Mouse (Mus musculus): ENCODE data around the gene Far2. TPM values are rescaled to one million over a fixed set of nuclear protein-coding genes. Genes with fewer than 3 reads are reported as not detected.
"Not testable (repeated sequence)": the region's sequence is repeated elsewhere in the genome, so short reads cannot be mapped to it uniquely, and the experiment has no call there.

Gene Far2
- total RNA-seq, 1 experiment from 2014 or later = 5.9 TPM

DNA sequence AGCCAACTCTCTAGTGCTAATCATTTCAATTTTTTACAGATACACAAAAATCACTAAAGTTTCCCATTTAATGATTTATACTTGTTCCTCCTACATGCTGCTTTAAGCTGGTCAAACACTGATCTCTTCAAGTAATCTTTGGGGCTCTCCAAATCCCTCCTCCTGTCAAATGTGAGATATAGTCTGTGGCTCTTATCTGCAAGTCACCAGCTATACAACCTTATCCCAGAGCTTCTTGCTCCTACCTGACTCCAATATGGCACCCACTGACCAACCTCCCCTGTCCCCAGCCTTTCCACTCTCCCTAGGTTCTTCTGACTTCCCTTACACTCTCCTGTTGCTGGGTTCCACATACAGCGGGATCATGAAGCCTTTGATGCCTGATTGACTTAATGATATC lies 70.6 kb downstream of the Far2 start:
- no peak for DNase-seq

DNA sequence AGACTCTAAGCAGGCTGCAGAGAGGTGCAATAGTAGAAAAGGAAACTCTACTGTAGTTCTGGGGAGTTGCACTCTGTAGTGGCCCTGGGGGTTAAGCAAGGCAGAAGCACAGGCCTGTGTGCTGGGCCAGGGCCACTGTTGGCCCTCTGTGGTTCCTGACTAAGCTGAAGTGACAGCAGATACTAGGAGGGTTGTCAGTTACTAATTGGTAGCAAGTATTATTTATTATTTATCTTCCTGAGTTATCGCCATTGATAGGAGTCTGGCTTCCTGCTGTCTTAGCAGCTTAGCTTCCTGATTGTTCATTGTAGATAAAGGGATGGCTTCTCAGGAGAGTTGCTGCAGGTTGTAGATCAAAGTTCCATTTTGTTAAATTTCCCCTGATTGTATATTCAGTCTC lies 73.6 kb downstream of the Far2 start:
- DNase-seq = no peak

DNA sequence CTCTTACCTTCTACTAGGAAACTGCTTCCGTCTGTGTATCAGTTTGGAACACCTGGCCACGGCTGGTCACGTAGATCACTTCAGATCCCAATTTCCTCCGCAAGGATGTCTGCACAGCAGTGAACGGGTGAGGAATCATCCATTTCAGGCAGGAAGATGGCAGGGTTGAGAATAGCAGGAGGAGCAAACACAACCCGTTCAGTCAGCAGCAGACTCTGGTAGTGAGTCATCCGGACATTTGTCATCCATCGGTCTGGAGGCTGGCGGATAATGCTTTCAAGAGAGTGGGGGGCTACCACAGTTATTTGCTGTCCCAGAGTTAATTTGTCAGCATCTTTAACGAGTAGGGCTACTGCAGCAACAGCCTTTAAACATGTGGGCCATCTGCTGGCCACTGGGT lies 79.8 kb downstream of the Far2 start:
- DNase-seq = not testable (repeated sequence)

DNA sequence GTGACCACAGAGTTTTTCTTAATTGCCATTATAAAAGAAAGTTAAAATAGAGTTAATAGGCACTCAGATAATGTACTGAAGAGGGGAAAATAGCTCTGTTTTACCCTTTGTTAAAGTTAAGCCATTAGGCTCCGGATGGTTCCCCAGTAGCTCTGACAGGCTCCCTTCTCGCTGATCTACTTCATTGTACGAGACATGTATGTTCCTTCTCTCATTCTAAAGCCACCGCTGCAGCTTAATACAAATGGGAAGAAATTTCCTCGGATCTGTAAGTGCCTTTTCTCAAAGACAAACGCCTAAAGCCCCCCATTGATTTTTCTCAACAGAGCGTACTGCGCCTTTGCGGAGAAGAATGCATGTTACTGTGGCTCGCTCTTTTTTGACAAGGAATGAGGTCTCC lies 85.3 kb downstream of the Far2 start:
- no peak for DNase-seq

DNA sequence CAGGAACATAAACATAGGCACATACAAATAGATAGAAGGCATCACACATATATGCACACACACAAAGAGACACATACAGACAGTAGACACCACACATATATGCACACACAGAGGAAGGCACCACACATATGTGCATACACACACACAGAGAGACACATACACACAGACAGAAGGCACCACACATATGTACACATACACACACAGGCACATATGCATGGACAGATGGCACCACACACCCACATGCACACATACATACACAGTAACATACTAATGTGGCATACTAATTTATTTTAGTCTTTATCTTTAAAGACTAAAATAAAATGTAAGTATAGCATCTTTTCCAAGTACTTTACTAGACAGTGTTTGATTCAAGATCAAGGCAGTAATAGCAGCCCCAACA lies 86.5 kb downstream of the Far2 start:
- no peak for DNase-seq

DNA sequence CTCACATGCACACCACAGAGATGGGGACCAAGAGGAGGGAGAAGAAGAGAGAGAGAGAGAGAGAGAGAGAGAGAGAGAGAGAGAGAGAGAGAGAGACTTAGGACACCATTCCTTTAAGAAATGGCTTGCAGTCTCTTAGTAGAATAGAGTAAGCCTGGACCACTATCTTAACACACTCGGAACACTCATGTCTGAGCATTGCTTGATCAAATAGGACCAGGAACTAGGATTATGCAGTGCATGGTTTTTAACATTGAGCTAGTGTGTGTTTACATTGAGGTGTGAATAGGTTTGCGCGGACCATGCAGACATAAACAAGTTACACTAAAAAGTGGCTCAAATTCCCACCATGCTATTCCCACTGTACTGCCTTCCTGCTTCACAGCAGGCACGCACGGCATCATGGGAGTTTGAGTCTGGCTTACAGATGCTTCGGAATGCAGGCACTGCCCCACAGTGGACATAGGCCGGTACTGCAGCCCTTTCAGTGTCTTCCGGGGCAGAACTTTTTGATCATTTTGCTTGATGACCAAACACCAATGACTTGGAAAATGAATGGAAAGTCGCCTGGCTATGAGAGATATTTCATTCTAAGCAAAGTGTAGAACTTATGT lies 88.8 kb downstream of the Far2 start:
- peak; percentile 79 for DNase-seq

DNA sequence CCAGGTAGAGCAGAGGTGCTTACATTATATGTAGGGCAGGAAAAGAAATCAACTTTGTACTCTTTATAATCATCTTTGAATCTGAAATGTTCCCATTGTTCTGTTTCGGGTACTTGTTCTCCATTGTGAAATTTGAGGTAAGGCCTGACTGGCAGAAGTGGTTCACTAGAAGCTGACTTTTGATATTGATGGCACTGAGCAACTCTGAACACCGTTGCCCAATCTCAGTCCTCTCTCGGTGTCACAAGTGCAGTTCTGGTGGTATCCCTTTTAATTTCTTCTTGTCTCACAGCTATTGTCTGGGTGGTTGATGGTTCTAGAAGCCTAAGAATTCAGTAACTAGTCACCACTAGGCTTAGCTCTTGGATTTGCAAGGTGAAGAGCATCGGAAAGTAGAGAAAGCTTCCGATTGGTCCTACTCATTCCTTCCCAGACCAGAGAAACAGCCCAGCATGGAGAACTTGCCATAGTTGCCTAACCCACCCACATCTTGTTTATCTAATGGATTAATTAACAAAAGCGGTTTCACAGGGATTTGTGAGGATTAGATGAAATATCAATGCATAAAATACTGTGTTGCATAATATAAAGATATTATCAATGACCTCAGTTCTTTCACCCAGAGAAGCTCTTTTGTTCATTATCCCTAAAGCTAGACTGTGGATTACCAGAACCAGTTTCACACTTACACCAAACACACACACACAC lies 92.4 kb downstream of the Far2 start:
- DNase-seq = no peak

DNA sequence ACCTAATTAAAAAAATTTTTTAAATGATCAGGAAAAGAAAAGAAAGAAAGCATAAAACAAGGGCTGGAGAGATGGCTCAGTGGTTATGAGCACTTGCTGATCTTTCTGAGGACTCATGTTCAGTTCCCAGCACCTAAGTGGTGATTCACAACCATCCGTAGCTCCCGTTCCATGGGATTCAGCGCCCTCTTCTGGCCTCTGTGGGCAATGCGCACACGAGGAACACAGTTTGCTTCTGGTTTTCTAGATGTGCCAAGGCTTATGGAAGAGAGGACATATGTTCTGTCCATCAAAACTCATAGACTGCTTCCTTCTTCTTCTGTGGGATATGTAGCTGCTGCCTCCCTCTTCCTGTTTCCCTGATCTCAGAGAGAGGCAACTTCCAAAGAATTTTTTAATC lies 94.8 kb downstream of the Far2 start:
- no peak for DNase-seq

DNA sequence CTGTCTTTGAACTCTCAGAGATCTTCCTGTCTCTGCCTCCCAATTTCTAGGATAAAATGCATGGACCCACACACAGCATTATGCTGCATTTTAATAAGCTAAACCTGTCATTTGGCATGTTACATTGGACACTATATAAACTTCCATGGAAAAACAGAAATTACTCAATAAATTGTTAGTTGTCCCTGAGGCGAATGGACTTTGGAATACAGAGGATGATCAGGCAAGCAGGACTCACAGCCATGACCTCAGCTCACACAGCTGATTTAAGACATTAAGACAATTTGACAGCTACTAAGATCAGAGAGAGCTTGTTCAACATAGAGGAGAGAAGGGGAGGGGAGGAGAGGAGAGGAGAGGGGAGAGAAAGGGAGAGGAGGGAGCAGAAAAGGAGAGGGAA lies 95.4 kb downstream of the Far2 start:
- no peak for DNase-seq

DNA sequence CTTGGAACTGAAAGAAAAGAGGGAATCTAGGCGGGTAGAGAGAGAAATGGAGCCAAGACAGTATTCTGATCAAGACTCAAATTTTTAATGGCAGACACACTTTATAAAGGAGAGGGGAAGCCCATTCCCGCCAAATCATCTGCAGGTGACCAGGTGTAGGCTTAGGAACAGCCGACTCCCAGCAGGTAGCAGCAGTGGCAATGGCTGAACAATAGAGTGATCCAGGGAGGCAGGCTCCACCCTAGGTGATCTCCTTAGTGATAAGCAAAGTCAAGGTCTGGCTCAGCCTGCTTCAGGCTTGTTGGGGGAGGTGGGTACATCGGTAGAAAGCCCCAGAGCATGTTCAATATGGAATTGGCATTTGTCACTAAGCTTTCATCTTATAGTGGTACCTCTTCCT lies 105.2 kb downstream of the Far2 start:
- not testable (repeated sequence) for DNase-seq

DNA sequence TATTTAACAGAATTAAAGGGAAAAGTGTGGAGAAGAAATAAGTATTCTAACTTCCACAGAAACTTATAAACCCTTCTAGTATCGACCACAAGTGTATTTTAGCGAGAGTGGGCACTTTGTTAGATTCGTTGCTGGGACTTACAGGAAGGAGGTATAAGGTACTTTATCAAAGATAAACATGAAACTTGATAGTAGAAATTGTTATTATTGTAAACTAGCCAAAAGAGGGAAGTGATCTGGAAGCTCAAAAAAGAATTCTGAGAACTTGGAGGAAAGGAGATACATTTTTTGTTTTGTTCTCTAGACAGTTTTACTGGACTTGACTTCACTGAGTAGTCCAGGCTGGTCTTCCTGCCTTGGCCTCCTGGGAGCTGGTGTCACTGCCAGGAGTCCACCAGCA lies 125.8 kb downstream of the Far2 start:
- DNase-seq = no peak

DNA sequence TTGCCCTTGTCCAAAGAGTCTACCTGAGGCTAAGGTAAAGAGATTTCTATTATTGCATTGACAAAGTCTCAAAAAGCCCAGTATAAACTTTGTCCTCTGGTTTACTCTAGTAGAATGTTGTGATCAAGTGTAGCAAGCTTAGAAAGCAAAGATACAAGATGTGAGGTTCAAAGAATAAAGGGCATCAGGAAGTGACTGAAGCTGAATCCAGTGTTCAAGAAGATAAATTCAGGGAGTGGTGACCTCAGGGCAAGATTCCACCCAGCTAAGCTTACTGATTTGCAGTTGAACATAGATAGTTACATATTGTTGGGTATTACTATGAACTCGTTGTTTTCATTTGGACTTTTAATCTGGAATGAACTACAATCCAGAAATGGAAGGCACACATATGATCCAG lies 138.6 kb downstream of the Far2 start:
- DNase-seq = no peak

DNA sequence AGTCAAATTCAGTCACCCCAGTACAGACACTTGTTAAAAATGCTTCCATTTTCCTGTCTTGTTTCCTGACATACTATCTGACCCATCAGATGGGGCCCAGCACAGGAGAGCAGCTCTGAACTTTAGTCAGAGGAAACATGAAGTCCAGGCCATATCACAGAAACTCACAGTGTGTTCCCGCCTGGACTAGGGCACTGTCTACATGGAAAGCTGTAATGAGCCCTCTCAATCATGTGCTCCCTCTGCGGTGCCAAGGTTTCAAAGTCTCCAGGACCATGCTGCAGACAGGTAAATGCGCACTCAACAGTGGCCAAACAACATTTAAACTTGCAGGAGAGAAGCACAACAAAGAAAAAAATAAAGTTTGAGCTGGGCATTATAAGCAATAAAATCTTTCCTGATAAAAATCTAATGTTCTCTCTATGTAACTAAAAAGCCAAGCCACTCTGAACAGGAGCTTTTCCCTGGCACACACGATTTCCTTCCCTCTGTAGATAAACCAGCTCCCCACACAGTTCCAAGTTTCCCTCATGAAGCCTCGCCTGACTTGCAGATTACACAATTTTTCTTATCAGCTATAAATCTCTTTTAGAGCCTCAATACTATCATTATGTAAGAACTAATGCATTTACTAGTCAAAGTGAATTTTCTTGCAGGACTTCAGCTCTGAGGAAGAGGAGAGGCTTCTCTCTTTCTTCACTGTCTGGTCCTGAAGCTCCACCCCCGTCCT lies 147.1 kb downstream of the Far2 start:
- DNase-seq = no peak

DNA sequence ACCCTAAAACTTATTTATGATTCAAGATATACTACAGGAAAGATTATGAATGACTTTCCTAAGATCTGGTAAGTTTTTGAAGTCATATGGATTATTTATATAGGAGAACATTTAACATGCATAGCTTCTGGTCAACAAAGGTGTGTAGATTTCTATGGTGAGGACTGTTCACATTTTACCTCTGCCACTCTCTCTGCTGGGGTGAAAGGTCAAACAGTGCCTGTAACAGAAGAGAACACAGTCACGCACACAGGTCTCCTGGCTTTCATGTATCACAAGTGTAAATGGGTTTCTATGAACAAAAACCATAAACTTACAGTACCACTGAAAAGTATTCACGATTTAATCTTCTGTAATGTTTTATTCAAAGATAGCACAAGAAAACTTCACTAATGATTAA lies 152.1 kb downstream of the Far2 start:
- no peak for DNase-seq

DNA sequence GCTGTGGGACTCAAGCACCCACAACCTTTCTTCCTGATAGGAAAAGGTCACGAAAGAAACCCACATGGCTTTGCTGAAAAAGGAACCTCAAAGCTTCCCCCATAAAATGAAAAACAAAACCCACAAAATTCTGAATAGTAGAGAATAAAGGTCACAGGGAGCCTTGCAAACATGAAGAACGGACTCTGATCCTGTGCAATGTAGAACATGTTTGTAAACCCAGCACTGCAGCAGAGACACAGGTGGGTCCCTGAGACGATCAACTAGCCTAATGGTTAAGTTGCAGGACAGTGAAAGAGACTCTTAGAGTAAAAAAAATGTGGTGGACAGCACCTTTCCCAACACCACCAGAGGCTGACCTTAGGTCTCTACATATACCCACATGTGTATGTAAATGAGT lies 152.7 kb downstream of the Far2 start:
- DNase-seq = no peak

DNA sequence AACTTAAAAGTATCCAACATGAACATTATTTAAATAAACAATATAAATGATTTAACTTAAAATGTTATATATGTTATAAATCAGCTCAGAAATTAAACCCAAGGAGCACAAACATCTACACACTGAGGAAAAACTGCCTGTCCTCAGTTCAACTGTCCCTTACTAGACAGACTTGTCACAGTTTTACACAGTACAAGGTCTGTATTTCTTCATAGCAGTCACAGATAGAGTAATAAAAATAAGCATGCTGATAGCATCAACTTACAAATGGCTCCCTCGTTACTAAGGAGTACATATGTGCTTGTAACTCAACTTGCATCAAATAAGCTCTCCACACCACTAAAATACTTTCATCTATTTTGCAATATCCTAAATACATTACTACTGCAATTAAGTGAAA lies 158.1 kb downstream of the Far2 start:
- DNase-seq = no peak

DNA sequence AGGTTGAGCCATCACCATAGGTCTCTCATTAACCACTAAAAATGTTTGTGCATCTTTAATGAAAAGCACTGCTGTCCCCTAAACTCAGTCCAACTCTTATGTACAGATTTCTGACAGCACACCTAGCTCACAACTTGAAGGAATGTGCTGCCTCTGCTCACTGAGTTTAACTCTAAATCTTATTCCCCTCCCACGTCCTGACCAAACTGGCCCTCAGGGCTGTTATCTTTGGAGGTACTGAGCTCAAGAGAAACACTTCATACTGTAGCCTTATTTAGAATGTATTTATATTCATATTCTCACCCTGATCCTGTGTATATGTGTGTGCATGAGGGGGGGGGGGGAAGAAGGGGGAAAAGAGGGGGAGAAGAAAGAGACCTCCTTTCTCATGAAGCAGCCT lies 160.5 kb downstream of the Far2 start:
- DNase-seq = no peak

DNA sequence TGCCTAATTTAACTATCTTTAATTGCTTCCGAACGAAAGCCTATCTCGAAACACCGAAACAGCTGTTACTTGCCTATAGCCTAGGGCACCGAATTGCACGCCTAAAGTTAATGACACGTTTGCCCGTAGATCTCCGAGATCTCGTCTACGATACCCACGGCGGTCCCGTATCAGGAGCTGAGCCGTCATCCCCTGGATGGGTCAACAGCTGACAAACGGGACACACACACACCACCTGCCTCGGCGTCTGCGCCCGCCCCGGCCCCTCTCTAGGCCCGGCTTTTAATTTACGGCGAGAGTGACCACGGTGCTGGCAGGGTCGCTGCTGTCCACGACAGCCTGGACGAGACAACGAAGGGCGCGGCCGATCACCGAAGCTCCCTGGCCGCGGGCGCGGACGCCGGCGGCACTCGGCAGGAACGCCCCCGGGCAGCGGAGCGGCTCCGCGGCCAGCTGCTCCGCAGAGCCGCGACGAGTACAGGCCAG lies 164.4 kb downstream of the Far2 start:
- no peak for DNase-seq

DNA sequence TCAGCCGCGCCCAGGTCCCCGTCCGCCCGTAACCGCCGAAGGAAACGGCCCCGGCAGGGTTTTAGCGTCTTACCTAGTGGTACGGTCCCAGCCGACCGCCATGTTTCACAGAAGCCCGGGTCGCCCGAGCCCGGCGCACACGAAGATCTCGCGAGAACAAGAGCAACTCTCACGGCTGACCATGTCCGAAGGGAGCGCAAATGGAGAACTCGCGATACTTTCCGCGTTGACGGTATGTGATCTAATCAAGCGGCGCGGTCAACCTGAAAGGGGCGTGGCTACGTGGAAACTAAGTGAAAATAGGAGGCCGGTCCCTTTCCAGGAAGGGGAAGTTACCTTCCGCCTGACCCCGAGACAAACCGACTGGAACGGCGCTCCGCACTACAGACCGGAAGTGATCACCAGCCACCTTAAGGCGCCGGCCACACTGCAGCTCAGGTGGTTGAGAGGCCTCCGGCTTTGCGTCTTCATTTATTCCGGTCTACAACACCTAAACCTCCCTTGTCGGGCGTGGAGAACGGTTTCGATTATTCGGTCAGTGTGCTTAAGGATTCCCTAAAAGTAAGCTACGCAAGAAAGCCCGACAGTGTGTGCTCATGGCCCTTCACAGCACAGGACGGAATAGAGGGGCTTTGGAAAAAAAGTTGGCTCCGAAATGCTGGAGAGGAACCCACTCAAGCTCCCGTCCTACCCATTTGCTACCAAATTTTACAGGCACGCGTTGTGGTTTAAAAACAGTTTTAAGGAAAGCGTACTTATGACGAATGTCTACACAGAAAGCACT lies 165.0 kb downstream of the Far2 start, which contains the start of gene Ergic2:
Gene Ergic2, minus strand, starts transcription at position 478 of the 784 bp plus-strand sequence.
- DNase-seq = peak; percentile 93

DNA sequence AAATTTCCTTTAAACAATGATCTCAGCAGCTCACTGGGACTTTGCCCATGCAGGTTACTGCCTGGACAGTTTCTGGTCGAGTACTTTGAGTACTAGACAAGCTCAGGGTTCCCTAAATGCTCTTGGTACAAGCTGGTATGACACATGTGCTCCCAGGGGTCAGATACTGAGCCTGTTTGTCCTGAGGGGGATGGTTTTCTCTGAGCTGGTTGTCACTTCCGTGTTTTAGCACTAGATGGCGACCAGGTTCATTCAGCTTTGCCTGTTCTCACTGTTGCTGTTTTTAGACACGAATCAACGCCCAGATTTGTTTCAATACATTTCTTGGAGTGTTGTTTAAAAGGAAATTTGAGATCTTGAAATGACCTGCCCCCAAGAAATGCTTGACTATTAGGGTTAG lies 167.7 kb downstream of the Far2 start:
- peak; percentile 21 for DNase-seq

DNA sequence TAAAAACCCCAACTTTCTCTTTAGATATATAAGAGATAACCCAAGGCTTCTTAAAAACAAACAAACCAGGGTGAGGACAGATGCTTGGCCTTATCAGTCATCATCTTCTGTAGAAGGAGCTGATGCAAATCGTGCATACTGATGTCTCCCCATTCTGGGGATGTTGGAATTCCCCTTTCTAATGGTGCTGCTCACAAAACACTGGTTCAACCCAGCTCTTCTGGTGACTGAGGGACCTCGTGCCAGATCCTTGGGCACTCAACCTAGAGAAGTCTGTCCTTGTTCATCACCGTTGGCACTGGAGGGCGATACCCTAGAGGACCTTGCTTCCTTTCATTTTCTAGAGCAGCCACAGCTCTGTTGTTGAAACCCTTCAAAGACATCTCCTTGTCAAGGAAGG lies 169.7 kb downstream of the Far2 start:
- no peak for DNase-seq

DNA sequence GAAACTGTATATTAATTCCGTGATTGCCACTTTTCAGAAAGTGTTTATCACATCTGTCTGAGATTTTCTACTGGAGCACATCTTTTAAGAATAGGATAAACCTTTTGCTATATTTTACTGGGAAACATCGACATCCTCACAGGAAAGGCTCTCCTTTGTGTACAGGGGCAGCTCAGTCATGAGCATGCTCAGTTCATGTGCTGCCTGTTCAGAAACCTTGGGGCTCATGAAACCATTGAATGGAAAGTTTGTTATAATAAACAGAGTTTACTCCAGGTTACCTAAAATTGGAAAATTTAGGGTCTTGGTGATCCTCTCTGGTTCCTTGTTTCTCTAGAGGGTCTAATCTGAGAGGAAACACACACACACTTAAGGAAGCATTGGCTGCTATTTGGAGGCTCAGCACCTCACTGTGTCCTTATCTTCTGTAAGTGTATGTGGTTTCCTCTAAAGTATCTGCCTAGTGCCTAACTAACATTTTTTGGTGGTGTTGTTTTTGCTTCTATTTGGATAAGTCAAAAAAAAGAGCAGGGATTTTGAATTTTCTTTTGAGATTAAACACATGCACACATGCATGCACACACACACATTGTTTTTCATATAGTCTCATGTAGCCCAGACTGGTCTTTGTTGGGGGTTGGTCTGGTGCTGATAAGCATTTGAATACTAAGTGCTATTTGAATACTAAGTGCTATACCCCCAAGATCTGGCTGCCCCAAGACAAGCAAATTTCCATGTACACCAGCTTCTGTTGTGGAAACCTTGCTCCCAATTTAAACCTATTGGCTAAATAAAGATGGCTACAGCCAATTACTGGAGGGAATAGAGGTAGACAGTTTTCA lies 171.4 kb downstream of the Far2 start:
- no peak for DNase-seq

Measured in adrenal gland, postnatal 25 days (tissue).